Mouse (Mus musculus) neural tube, embryonic 15.5 days (tissue): ENCODE results near the gene Sapcd1. TPM values are rescaled to one million over a fixed set of nuclear protein-coding genes. Genes with fewer than 3 reads are reported as not detected.

Source experiments
- ATAC-seq: fragments of 200-750 bp; cut with Nextera tagmentation; 2 replicates; pipeline ENCODE4 v1.8.0; 2017; ENCODE audit warnings: mild to moderate bottlenecking, moderate TSS enrichment, moderate library complexity; ENCODE audit not compliant: low FRiP score
- H3K27ac ChIP-seq: fragments of 300-500 bp; sonication (generic); replicated peaks from 2 replicates; pipeline ENCODE4 v1.5.1; 2015; ENCODE audit warnings: mild to moderate bottlenecking, inconsistent platforms
- H3K27me3 ChIP-seq: fragments of 300-500 bp; sonication (generic); replicated peaks from 2 replicates; pipeline ENCODE4 v1.6.1; 2015; ENCODE audit warnings: inconsistent platforms
- H3K36me3 ChIP-seq: fragments of 300-500 bp; sonication (generic); 2 replicates; pipeline ENCODE4 v1.6.1; 2015; ENCODE audit warnings: inconsistent platforms
- H3K4me1 ChIP-seq: fragments of 300-500 bp; sonication (generic); 2 replicates; pipeline ENCODE4 v1.6.1; 2015; ENCODE audit warnings: inconsistent platforms
- H3K4me2 ChIP-seq: fragments of 300-500 bp; sonication (generic); 2 replicates; pipeline ENCODE4 v1.6.1; 2015; ENCODE audit warnings: inconsistent platforms, mild to moderate bottlenecking, moderate library complexity
- H3K4me3 ChIP-seq: fragments of 300-500 bp; sonication (generic); replicated peaks from 2 replicates; pipeline ENCODE4 v1.5.1; 2015; ENCODE audit warnings: mild to moderate bottlenecking, inconsistent platforms
- H3K9ac ChIP-seq: fragments of 300-500 bp; sonication (generic); replicated peaks from 2 replicates; pipeline ENCODE4 v1.6.1; 2015; ENCODE audit warnings: mild to moderate bottlenecking, inconsistent platforms
- H3K9me3 ChIP-seq: fragments of 300-500 bp; sonication (generic); replicated peaks from 2 replicates; pipeline ENCODE4 v1.6.1; 2016; ENCODE audit warnings: inconsistent platforms
- whole genome bisulfite sequencing: fragments of 180-500 bp; shearing (Covaris S2); methylation state at CpG from one replicate; pipeline ENCODE4 v1.1.7; 2015; ENCODE audit warnings: mixed read lengths; 5-methylcytosine and 5-hydroxymethylcytosine counted together
- polyA plus RNA-seq: library from polyadenylated mRNA; unstranded; fragments of >200 nt; fragmentation: Nextera tagmentation; extraction: Ambion mirVana; gene quantifications from 2 replicates; pipeline ENCODE4 v1.2.1, GENCODE M21; 2015

Sapcd1 gene
- polyA plus RNA-seq, 1 experiment from 2014 or later = 1.8 TPM

- Histone ChIP-seq H3K36me3 (peaks cover 2% of the 10 kb centered on the region; the same call in 1 of the 2 replicates), H3K9ac (peak overlapping the region; percentile 44), H3K4me1 (peaks cover 51% of the 10 kb centered on the region), H3K4me3 (peak overlapping the region; percentile 42), H3K4me2 (peak overlapping the region; percentile 60), H3K27me3 (no peaks in the 10 kb centered on the region), H3K27ac (peak overlapping the region; percentile 82), H3K9me3 (no peaks in the 10 kb centered on the region)
- under 1% methylated on average over 26 of the region's 27 CpGs for WGBS
- no peak for ATAC-seq
Measured at GRCm38 (mm10) chr17:35050126-35050750, 22.4 kb upstream of the Sapcd1 start.

- Histone ChIP-seq H3K4me2 (peak within 1 kb of the TSS; percentile 60), H3K4me3 (peak within 1 kb of the TSS; percentile 42), H3K9me3 (no peaks in the 10 kb centered on the region), H3K9ac (peak within 1 kb of the TSS; percentile 44), H3K27ac (peak within 1 kb of the TSS; percentile 82), H3K27me3 (no peaks in the 10 kb centered on the region), H3K4me1 (peaks cover 51% of the 10 kb centered on the region), H3K36me3 (peaks cover 2% of the 10 kb centered on the region; the same call in 1 of the 2 replicates)
- no peak for ATAC-seq
- WGBS = 5% methylated on average over 11 of the region's 11 CpGs
Measured at GRCm38 (mm10) chr17:35049561-35050016, 21.8 kb upstream of the Sapcd1 start, which contains the start of gene Clic1. Gene Clic1, plus strand, starts transcription at chr17:35049966.

GRCm38 (mm10) chr17:35048932-35049440 is 21.2 kb upstream of the Sapcd1 start:
- Histone ChIP-seq H3K9ac (no peak overlapping the region), H3K4me2 (no peak overlapping the region)

GRCm38 (mm10) chr17:35048149-35048931 is 20.5 kb upstream of the Sapcd1 start:
- H3K9ac ChIP-seq = no peak overlapping the region
- H3K4me1 ChIP-seq = peaks cover 51% of the 10 kb centered on the region
- H3K27ac ChIP-seq = peak overlapping the region; percentile 82
- no peaks in the 10 kb centered on the region for H3K36me3 ChIP-seq
- no peaks in the 10 kb centered on the region for H3K9me3 ChIP-seq
- H3K4me3 ChIP-seq = no peak overlapping the region
- peak overlapping the region; percentile 11; the same call in 1 of the 2 replicates for H3K4me2 ChIP-seq
- 44% methylated on average over 11 of the region's 11 CpGs for WGBS
- no peak for ATAC-seq
- H3K27me3 ChIP-seq = no peaks in the 10 kb centered on the region

More at GRCm38 (mm10) chr17:35048932-35049440, 21.2 kb upstream of the Sapcd1 start:
- H3K4me1 ChIP-seq = peaks cover 51% of the 10 kb centered on the region
- H3K9me3 ChIP-seq = no peaks in the 10 kb centered on the region
- no peaks in the 10 kb centered on the region for H3K27me3 ChIP-seq
- no peaks in the 10 kb centered on the region for H3K36me3 ChIP-seq
- H3K4me3 ChIP-seq = no peak overlapping the region
- 78% methylated on average over 5 of the region's 5 CpGs for WGBS
- no peak for ATAC-seq
- H3K27ac ChIP-seq = peak overlapping the region; percentile 82

- WGBS = 38% methylated on average over 1 of the region's 1 CpGs
- H3K36me3 ChIP-seq = no peaks in the 10 kb centered on the region
- H3K4me1 ChIP-seq = peaks cover 48% of the 10 kb centered on the region
Measured at GRCm38 (mm10) chr17:35047688-35048087, 19.9 kb upstream of the Sapcd1 start.

GRCm38 (mm10) chr17:35046681-35047455 is 19.1 kb upstream of the Sapcd1 start, which contains the start of gene Msh5:
Gene Msh5, minus strand, starts transcription at chr17:35046745.
- 2% methylated on average over 33 of the region's 33 CpGs for WGBS
- Histone ChIP-seq H3K4me3 (peak within 1 kb of the TSS; percentile 59), H3K9ac (peak within 1 kb of the TSS; percentile 73), H3K4me2 (peak within 1 kb of the TSS; percentile 94), H3K36me3 (no peaks in the 10 kb centered on the region), H3K9me3 (no peaks in the 10 kb centered on the region), H3K4me1 (peaks cover 41% of the 10 kb centered on the region), H3K27ac (peak within 1 kb of the TSS; percentile 67), H3K27me3 (no peaks in the 10 kb centered on the region)
- peak; percentile 96 for ATAC-seq

More at GRCm38 (mm10) chr17:35047688-35048087, 19.9 kb upstream of the Sapcd1 start:
- Histone ChIP-seq H3K9me3 (no peaks in the 10 kb centered on the region), H3K4me3 (no peak overlapping the region), H3K9ac (no peak overlapping the region), H3K27me3 (no peaks in the 10 kb centered on the region), H3K27ac (peak overlapping the region; percentile 82), H3K4me2 (peak overlapping the region; percentile 11; the same call in 1 of the 2 replicates)
- ATAC-seq = no peak

- Histone ChIP-seq H3K4me2 (peak overlapping the region; percentile 94), H3K36me3 (no peaks in the 10 kb centered on the region), H3K4me1 (peaks cover 33% of the 10 kb centered on the region), H3K9ac (peak overlapping the region; percentile 73), H3K27ac (peak overlapping the region; percentile 67), H3K4me3 (peak overlapping the region; percentile 59), H3K27me3 (no peaks in the 10 kb centered on the region), H3K9me3 (no peaks in the 10 kb centered on the region)
- ATAC-seq = peak; percentile 49
- 6% methylated on average over 47 of the region's 48 CpGs for WGBS
Measured at GRCm38 (mm10) chr17:35045807-35046680, 18.2 kb upstream of the Sapcd1 start.

- ATAC-seq = no peak
- H3K4me3 ChIP-seq = peak overlapping the region; percentile 59
Measured at GRCm38 (mm10) chr17:35044904-35045806, 17.3 kb upstream of the Sapcd1 start.

GRCm38 (mm10) chr17:35043794-35044193 is 16.0 kb upstream of the Sapcd1 start:
- Histone ChIP-seq H3K4me2 (no peak overlapping the region), H3K4me1 (peaks cover 20% of the 10 kb centered on the region), H3K36me3 (no peaks in the 10 kb centered on the region), H3K9ac (no peak overlapping the region), H3K27me3 (no peaks in the 10 kb centered on the region), H3K4me3 (no peak overlapping the region), H3K27ac (no peak overlapping the region), H3K9me3 (no peaks in the 10 kb centered on the region)
- WGBS = 90% methylated on average over 4 of the region's 4 CpGs
- no peak for ATAC-seq

More at GRCm38 (mm10) chr17:35044904-35045806, 17.3 kb upstream of the Sapcd1 start:
- Histone ChIP-seq H3K27ac (no peak overlapping the region), H3K4me2 (peak overlapping the region; percentile 94), H3K4me1 (peaks cover 29% of the 10 kb centered on the region), H3K9ac (no peak overlapping the region), H3K9me3 (no peaks in the 10 kb centered on the region), H3K36me3 (no peaks in the 10 kb centered on the region), H3K27me3 (no peaks in the 10 kb centered on the region)
- WGBS = 86% methylated on average over 7 of the region's 7 CpGs
